In the genomic region with DNA sequence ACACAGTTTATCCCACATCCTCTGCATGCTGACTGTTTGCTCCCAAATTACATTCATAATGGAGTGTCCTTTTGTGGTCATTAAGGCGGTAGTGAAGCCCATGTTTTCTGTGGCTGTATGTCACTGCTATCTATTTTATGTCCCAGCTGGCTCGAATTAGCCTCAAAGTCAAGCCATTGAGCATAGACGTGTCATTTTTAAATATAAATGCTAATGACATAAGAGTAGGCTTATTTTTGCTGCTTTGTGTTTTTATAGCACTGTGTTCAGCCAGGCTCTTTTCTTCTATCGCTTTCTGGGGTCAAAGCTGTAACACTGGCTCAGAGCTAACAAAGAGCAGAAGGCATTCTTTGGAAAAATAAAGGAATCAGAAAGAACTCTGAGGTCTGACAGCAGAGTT, we compare ENCODE assay signal across 24 mouse cellular contexts.
"Had no signal": no experiment of that assay in that cellular context is flagged by ENCODE, and none has a peak within 500 bp of the region (broad histone marks: within the 10 kb centered on the region; RNA-seq: fewer than 3 reads in every experiment).

No protein-coding gene starts in this region.

- H3K4me3 ChIP-seq: gastrocnemius, adult 2 months; heart, adult 2 months; heart, embryonic 12.5 days; hindbrain, embryonic 10.5 days; hindbrain, embryonic 12.5 days; intestine, embryonic 15.5 days; layer of hippocampus, adult 2 months; left cerebral cortex, adult 2 months; limb, embryonic 10.5 days; limb, embryonic 12.5 days; liver, embryonic 13.5 days; liver, embryonic 15.5 days had no signal

- ATAC-seq: forebrain, embryonic 16.5 days; hindbrain, embryonic 16.5 days; inflammation-experienced regulatory T-cells, adult 6 months; intestine, embryonic 15.5 days; intestine, postnatal 0 days had no signal

- H3K4me2 ChIP-seq: heart, embryonic 12.5 days; hindbrain, embryonic 12.5 days; hindbrain, embryonic 14.5 days; intestine, embryonic 15.5 days; limb, embryonic 12.5 days; liver, embryonic 11.5 days; liver, embryonic 13.5 days; liver, embryonic 15.5 days had no signal

- H3K27ac ChIP-seq: gastrocnemius, adult 2 months; heart, adult 2 months; hindbrain, embryonic 10.5 days; hindbrain, embryonic 12.5 days; hindbrain, embryonic 14.5 days; intestine, embryonic 15.5 days; layer of hippocampus, adult 2 months; left cerebral cortex, adult 2 months; limb, embryonic 10.5 days; limb, embryonic 12.5 days; liver, embryonic 13.5 days; liver, embryonic 15.5 days had no signal

- DNase-seq: gastrocnemius, adult 2 months; gastrocnemius, postnatal 10 days; gastrocnemius, postnatal 25 days; heart, adult 2 months; heart, postnatal 10 days; heart, postnatal 4 days; kidney, adult 8-10 months; liver; liver, embryonic 13.5 days had no signal

- H3K36me3 ChIP-seq: heart, embryonic 12.5 days; hindbrain, embryonic 10.5 days; hindbrain, embryonic 12.5 days; intestine, embryonic 15.5 days; limb, embryonic 10.5 days; limb, embryonic 12.5 days; liver, embryonic 13.5 days; liver, embryonic 15.5 days had no signal

- H3K27me3 ChIP-seq: heart, embryonic 12.5 days; hindbrain, embryonic 12.5 days; intestine, embryonic 15.5 days; limb, embryonic 12.5 days; liver, embryonic 13.5 days; liver, embryonic 15.5 days had no signal

- H3K9me3 ChIP-seq: heart, embryonic 12.5 days; hindbrain, embryonic 10.5 days; hindbrain, embryonic 12.5 days; intestine, embryonic 15.5 days; limb, embryonic 10.5 days; limb, embryonic 12.5 days; liver, embryonic 13.5 days; liver, embryonic 15.5 days had no signal

- H3K4me1 ChIP-seq: heart, embryonic 12.5 days; hindbrain, embryonic 12.5 days; intestine, embryonic 15.5 days; limb, embryonic 12.5 days; liver, embryonic 13.5 days; liver, embryonic 15.5 days had no signal

- H3K9ac ChIP-seq: heart, embryonic 12.5 days; hindbrain, embryonic 12.5 days; hindbrain, embryonic 14.5 days; intestine, embryonic 15.5 days; limb, embryonic 12.5 days; liver, embryonic 13.5 days; liver, embryonic 15.5 days had no signal
